Mouse (Mus musculus): ENCODE measurements at regions not wholly inside any gene's neighbourhood (a gene's known extent, or its start where the extent isn't known, plus 50 kb on each side); places are given as distances from the start of the nearest gene placed in this dataset.

- TF ChIP-seq CTCF (IDR thresholded peaks at IDR 0.05; ENCODE audit: insufficient read depth, low read depth, low read length) (no peak), POLR2A (IDR thresholded peaks at IDR 0.05; ENCODE audit: insufficient read depth, low read depth, low read length) (no peak)
These were observed 51.2 kb upstream of the Chd2 start for GRCm38 (mm10) chr7:73592857-73593256.

Data from olfactory bulb, adult 2 months (tissue).